Mouse (Mus musculus) brain, embryonic 14.5 days (tissue): ENCODE results near the gene Myf6. TPM values are rescaled to one million over a fixed set of nuclear protein-coding genes. Genes with fewer than 3 reads are reported as not detected.

Experiments
- DNase-seq: peaks from one replicate; pipeline ENCODE4 v3.0.0-alpha.2; 2011; ENCODE audit warnings: low read depth
- CTCF ChIP-seq: fragments of 200-500 bp; IDR thresholded peaks from 2 replicates; pipeline ENCODE4 v1.5.1; 2012; ENCODE audit warnings: inconsistent platforms, mild to moderate bottlenecking, moderate library complexity, borderline replicate concordance; ENCODE audit not compliant: insufficient read depth, insufficient read length; ENCODE audit errors: extremely low read depth
- POLR2A ChIP-seq: fragments of 200-500 bp; IDR thresholded peaks from 2 replicates; pipeline ENCODE4 v1.6.1; 2012; ENCODE audit warnings: mild to moderate bottlenecking, inconsistent platforms, borderline replicate concordance; ENCODE audit not compliant: poor library complexity, insufficient read depth, insufficient read length, severe bottlenecking; ENCODE audit errors: extremely low read depth
- polyA plus RNA-seq: library from polyadenylated mRNA; depleted of rRNA; stranded (reverse); fragments of >200 nt; gene quantifications from 2 replicates; pipeline ENCODE4 v1.2.3, GENCODE M21; 2012; rRNA removed

Myf6 gene
- polyA plus RNA-seq, 1 experiment, result 0.05 TPM

GRCm38 (mm10) chr10:107488654-107489315, 5.8 kb downstream of the Myf6 start:
- TF ChIP-seq CTCF (no peak), POLR2A (no peak)
- peak; percentile 23 for DNase-seq

- TF ChIP-seq POLR2A (no peak), CTCF (no peak)
- no peak for DNase-seq
Observed at GRCm38 (mm10) chr10:107486770-107487169, 7.8 kb downstream of the Myf6 start.

GRCm38 (mm10) chr10:107485870-107486269, 8.7 kb downstream of the Myf6 start, which contains the start of gene Myf5:
Myf5 (minus strand) TSS chr10:107486134.
- no peak for DNase-seq
- no peak for TF ChIP-seq POLR2A
- no peak for TF ChIP-seq CTCF

GRCm38 (mm10) chr10:107484050-107484449, 10.5 kb downstream of the Myf6 start:
- TF ChIP-seq POLR2A (no peak), CTCF (no peak)
- no peak for DNase-seq

GRCm38 (mm10) chr10:107473497-107473896, 21.0 kb downstream of the Myf6 start:
- DNase-seq, result no peak
- TF ChIP-seq POLR2A (no peak), CTCF (peak; percentile 36; the same call in 1 of the 2 replicates)

- no peak for TF ChIP-seq POLR2A
- no peak for TF ChIP-seq CTCF
- DNase-seq, result no peak
Observed at GRCm38 (mm10) chr10:107471712-107472111, 22.8 kb downstream of the Myf6 start.

- DNase-seq, result no peak
- no peak for TF ChIP-seq CTCF
- no peak for TF ChIP-seq POLR2A
Observed at GRCm38 (mm10) chr10:107467819-107468218, 26.7 kb downstream of the Myf6 start.

GRCm38 (mm10) chr10:107449496-107450330, 44.8 kb downstream of the Myf6 start:
- no peak for DNase-seq
- no peak for TF ChIP-seq POLR2A
- TF ChIP-seq CTCF, result no peak

Other genes starting within 250 kb of the Myf6 start
- 6.5 and 14.2 TPM in 2 replicates for gene Lin7a, start 223.1 kb downstream of the Myf6 start, polyA plus RNA-seq
- gene Myf5, start 8.6 kb downstream of the Myf6 start, polyA plus RNA-seq, result 0.04 and 0.10 TPM in 2 replicates
- 0.18 and 0.30 TPM in 2 replicates for gene Ptprq, start 225.3 kb upstream of the Myf6 start, polyA plus RNA-seq